Mouse (Mus musculus) cerebellum, adult 2 months (tissue): ENCODE measurements at regions not wholly inside any gene's neighbourhood (a gene's known extent, or its start where the extent isn't known, plus 50 kb on each side); places are given as distances from the start of the nearest gene placed in this dataset.

Experiments used
- DNase-seq, 2 experiments: peaks; one replicate each; pipeline ENCODE4 v3.0.0; 2021
- H3K27ac ChIP-seq: fragments of 200-500 bp; 2 replicates; pipeline ENCODE4 v1.5.1; 2012; ENCODE audit warnings: low read length, control low read depth, inconsistent platforms; ENCODE audit not compliant: insufficient read depth
- H3K27me3 ChIP-seq: fragments of 200-500 bp; 2 replicates; pipeline ENCODE4 v1.6.1; 2012; ENCODE audit warnings: inconsistent platforms, mild to moderate bottlenecking, low read length, moderate library complexity; ENCODE audit not compliant: control insufficient read depth, insufficient read depth
- H3K4me1 ChIP-seq: fragments of 200-500 bp; 2 replicates; pipeline ENCODE4 v1.6.1; 2011; ENCODE audit warnings: low read length; ENCODE audit not compliant: control insufficient read depth, insufficient read depth
- H3K4me3 ChIP-seq: fragments of 200-500 bp; replicated peaks from 2 replicates; pipeline ENCODE3; 2011; ENCODE audit warnings: mild to moderate bottlenecking, low read depth, low read length, control low read depth; ENCODE audit not compliant: insufficient read depth
- CTCF ChIP-seq: fragments of 200-500 bp; IDR thresholded peaks from 2 replicates; pipeline ENCODE4 v1.5.1; 2011; ENCODE audit warnings: low read depth, mild to moderate bottlenecking, control low read depth, low read length, moderate library complexity, borderline replicate concordance; ENCODE audit not compliant: insufficient read depth
- POLR2A ChIP-seq: fragments of 200-500 bp; IDR thresholded peaks from 2 replicates; pipeline ENCODE4 v1.6.1; 2011; ENCODE audit warnings: low read length, control low read depth, borderline replicate concordance; ENCODE audit not compliant: insufficient read depth
- WGBS: fragments of 180-500 bp; shearing (Covaris S2); methylation state at CpG from one replicate; pipeline ENCODE4 v1.1.7; 2018; 5-methylcytosine and 5-hydroxymethylcytosine counted together

- TF ChIP-seq CTCF: no peak
- TF ChIP-seq POLR2A: no peak
- Histone ChIP-seq H3K27me3 (no peaks in the 10 kb centered on the region), H3K4me1 (no peaks in the 10 kb centered on the region), H3K4me3 (no peak overlapping the region), H3K27ac (no peak overlapping the region)
- 80% methylated on average over 1 of the region's 1 CpGs for WGBS
- no peak for DNase-seq
Measured at GRCm38 (mm10) chr5:97218712-97219111, 107.3 kb upstream of the Paqr3 start.

- no peak for DNase-seq
- Histone ChIP-seq H3K4me1 (peaks cover 17% of the 10 kb centered on the region), H3K27ac (peak overlapping the region; percentile 72; the same call in 1 of the 2 replicates), H3K27me3 (no peaks in the 10 kb centered on the region), H3K4me3 (no peak overlapping the region)
- TF ChIP-seq POLR2A (no peak), CTCF (no peak)
- 43% methylated on average over 4 of the region's 4 CpGs for WGBS
Measured at GRCm38 (mm10) chr5:97205606-97206005, 94.2 kb upstream of the Paqr3 start.

GRCm38 (mm10) chr5:97204337-97204736 lies 92.9 kb upstream of the Paqr3 start:
- TF ChIP-seq POLR2A (no peak), CTCF (no peak)
- Histone ChIP-seq H3K27ac (no peak overlapping the region), H3K4me3 (no peak overlapping the region), H3K4me1 (peaks cover 17% of the 10 kb centered on the region), H3K27me3 (no peaks in the 10 kb centered on the region)
- peak; percentile 63 to 90 for DNase-seq
- WGBS: 5% methylated on average over 2 of the region's 2 CpGs

GRCm38 (mm10) chr5:97203646-97204045 lies 92.2 kb upstream of the Paqr3 start:
- Histone ChIP-seq H3K27ac (peak overlapping the region; percentile 55; the same call in 1 of the 2 replicates), H3K4me1 (peaks cover 17% of the 10 kb centered on the region), H3K4me3 (no peak overlapping the region), H3K27me3 (no peaks in the 10 kb centered on the region)
- TF ChIP-seq CTCF (no peak), POLR2A (no peak)
- 98% methylated on average over 1 of the region's 1 CpGs for WGBS
- DNase-seq: no peak

- no peak for TF ChIP-seq CTCF
- no peak for TF ChIP-seq POLR2A
- no peak overlapping the region; the same call in 1 of the 2 replicates for H3K27ac ChIP-seq
- DNase-seq: no peak
- peaks cover 17% of the 10 kb centered on the region for H3K4me1 ChIP-seq
- WGBS: 76% methylated on average over 3 of the region's 3 CpGs
- H3K4me3 ChIP-seq: no peak overlapping the region
- no peaks in the 10 kb centered on the region for H3K27me3 ChIP-seq
Measured at GRCm38 (mm10) chr5:97202557-97202956, 91.2 kb upstream of the Paqr3 start.

- Histone ChIP-seq H3K4me3 (no peak overlapping the region), H3K27ac (no peak overlapping the region), H3K4me1 (peaks cover 15% of the 10 kb centered on the region), H3K27me3 (no peaks in the 10 kb centered on the region)
- WGBS: 92% methylated on average over 4 of the region's 4 CpGs
- DNase-seq: no peak
- TF ChIP-seq CTCF (no peak), POLR2A (no peak)
Measured at GRCm38 (mm10) chr5:97200655-97201054, 89.3 kb upstream of the Paqr3 start.

- Histone ChIP-seq H3K4me1 (peaks cover 9% of the 10 kb centered on the region), H3K27ac (peak overlapping the region; percentile 37; the same call in 1 of the 2 replicates), H3K27me3 (no peaks in the 10 kb centered on the region), H3K4me3 (no peak overlapping the region)
- whole genome bisulfite sequencing: 10% methylated on average over 10 of the region's 10 CpGs
- TF ChIP-seq POLR2A: no peak
- TF ChIP-seq CTCF: no peak
- DNase-seq: peak; percentile 91 to 93
Measured at GRCm38 (mm10) chr5:97195281-97195660, 83.9 kb upstream of the Paqr3 start.

GRCm38 (mm10) chr5:97194656-97195280 lies 83.4 kb upstream of the Paqr3 start:
- Histone ChIP-seq H3K4me1 (peaks cover 9% of the 10 kb centered on the region), H3K4me3 (no peak overlapping the region), H3K27me3 (no peaks in the 10 kb centered on the region), H3K27ac (peak overlapping the region; percentile 37; the same call in 1 of the 2 replicates)
- DNase-seq: peak in 1 of 2 experiments; percentile 37
- TF ChIP-seq POLR2A: no peak
- TF ChIP-seq CTCF: no peak
- WGBS: 54% methylated on average over 11 of the region's 11 CpGs
